In the genomic region with DNA sequence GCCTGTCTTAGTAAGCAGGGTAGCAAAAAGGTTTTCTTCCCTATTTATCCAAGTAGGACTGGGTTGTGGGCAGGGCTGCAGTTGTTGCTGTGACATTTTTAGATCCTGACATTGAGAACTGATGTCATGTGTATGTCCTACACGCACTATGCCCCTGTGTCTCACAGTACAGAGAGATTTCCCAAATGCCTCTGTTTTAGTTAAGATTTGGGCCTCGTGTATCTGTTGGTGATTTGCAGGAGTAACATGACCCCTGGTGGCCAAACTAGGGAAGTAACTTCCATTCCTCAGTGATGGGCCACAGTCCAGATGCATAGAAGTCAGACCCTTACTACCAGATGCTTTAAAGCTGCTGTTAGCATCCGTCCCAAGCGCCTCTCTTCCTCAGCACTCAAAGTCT, we compare ENCODE assay signal across 8 mouse cellular contexts. TPM values are rescaled to one million over a fixed set of nuclear protein-coding genes. Genes with fewer than 3 reads are reported as not detected.
A peak's percentile ranks its signal among the peaks of the same experiment; 100 is the strongest.
DNase-seq lines count a peak whose midpoint lies in the region; ATAC-seq and TF ChIP-seq lines count a peak whose summit lies in the region.

No protein-coding gene starts in this region.

- TF ChIP-seq CTCF in hindbrain, postnatal 0 days (IDR thresholded peaks at IDR 0.05; ENCODE audit: low read depth), result peak; percentile 96

- H3K9me3 ChIP-seq in forebrain, embryonic 11.5 days (ENCODE audit: control insufficient read depth, low read length), result no peaks in the 10 kb centered on the region
- no peaks in the 10 kb centered on the region for H3K9me3 ChIP-seq in hindbrain, postnatal 0 days (ENCODE audit: low read length)
- H3K9me3 ChIP-seq in limb, embryonic 11.5 days (ENCODE audit: control insufficient read depth, low read length), result no peaks in the 10 kb centered on the region

- no peak overlapping the region for H3K4me2 ChIP-seq in forebrain, embryonic 11.5 days (ENCODE audit: low read depth, low read length, severe bottlenecking)
- H3K4me2 ChIP-seq in hindbrain, postnatal 0 days (ENCODE audit: low read depth, low read length), result no peak overlapping the region
- H3K4me2 ChIP-seq in limb, embryonic 11.5 days (ENCODE audit: low read depth, severe bottlenecking), result no peak overlapping the region

- WGBS in forebrain, embryonic 11.5 days, result 12% methylated on average over 4 of the region's 4 CpGs
- WGBS in hindbrain, postnatal 0 days, result 4% methylated on average over 4 of the region's 4 CpGs
- 10% methylated on average over 4 of the region's 4 CpGs for WGBS in limb, embryonic 11.5 days

- 0 out of 2 replicates have a peak overlapping the region, but pooled peaks have one; percentile 13 for H3K9ac ChIP-seq in forebrain, embryonic 11.5 days (ENCODE audit: low read length)
- H3K9ac ChIP-seq in hindbrain, postnatal 0 days (replicated peaks; ENCODE audit: low read length), result no peak overlapping the region
- H3K9ac ChIP-seq in limb, embryonic 11.5 days (ENCODE audit: low read length), result no peak overlapping the region

- no peak overlapping the region for H3K4me3 ChIP-seq in forebrain, embryonic 11.5 days (ENCODE audit: low read depth, low read length)
- no peak overlapping the region for H3K4me3 ChIP-seq in hindbrain, postnatal 0 days (ENCODE audit: low read length)
- no peak overlapping the region for H3K4me3 ChIP-seq in limb, embryonic 11.5 days (ENCODE audit: low read depth, low read length)

- no peak for ATAC-seq in forebrain, embryonic 11.5 days (replicated peaks; ENCODE audit: low FRiP score)
- ATAC-seq in hindbrain, postnatal 0 days, result peak; percentile 8; the same call in 1 of the 2 replicates
- no peak; the same call in 1 of the 2 replicates for ATAC-seq in limb, embryonic 11.5 days (ENCODE audit: insufficient number of reproducible peaks, low FRiP score, low TSS enrichment, low read depth)

- DNase-seq in urinary bladder, postnatal 36 days (ENCODE audit: low spot score in 2 of 2), result peak; percentile 44 to 48
- DNase-seq in urinary bladder, adult 2 months (ENCODE audit: low spot score), result no peak
- peak; percentile 89 for DNase-seq in brain, adult 2 months (ENCODE audit: low read depth, low spot score)
- DNase-seq in forebrain, embryonic 11.5 days (ENCODE audit: low spot score), result peak; percentile 70
- peak; percentile 86 for DNase-seq in hindbrain, postnatal 0 days (ENCODE audit: low spot score)
- DNase-seq in limb, embryonic 11.5 days (ENCODE audit: low spot score), result peak; percentile 80
- DNase-seq in neural tube, embryonic 10.5 days (ENCODE audit: extremely low spot score, low spot score), result peak; percentile 64
- no peak for DNase-seq in c-Kit-positive CD71-positive TER-119-positive erythroid progenitor cells, embryonic 14.5 days (ENCODE audit: low spot score)

- no peak overlapping the region for H3K27ac ChIP-seq in forebrain, embryonic 11.5 days (ENCODE audit: low read depth, low read length)
- H3K27ac ChIP-seq in hindbrain, postnatal 0 days, result peak overlapping the region; percentile 23; the same call in 1 of the 2 replicates
- no peak overlapping the region for H3K27ac ChIP-seq in limb, embryonic 11.5 days (replicated peaks; ENCODE audit: low read depth, low read length)

- H3K4me1 ChIP-seq in forebrain, embryonic 11.5 days (replicated peaks; ENCODE audit: control insufficient read depth, insufficient read depth, low read length), result peaks cover 11% of the 10 kb centered on the region; the same call in 1 of the 2 replicates
- peaks cover 3% of the 10 kb centered on the region; the same call in 1 of the 2 replicates for H3K4me1 ChIP-seq in hindbrain, postnatal 0 days (ENCODE audit: insufficient read depth, low read length)
- peaks cover 5% of the 10 kb centered on the region; the same call in 1 of the 2 replicates for H3K4me1 ChIP-seq in limb, embryonic 11.5 days (ENCODE audit: control insufficient read depth, insufficient read depth, low read length)

- H3K36me3 ChIP-seq in forebrain, embryonic 11.5 days (ENCODE audit: control insufficient read depth, insufficient read depth, low read length), result no peaks in the 10 kb centered on the region
- H3K36me3 ChIP-seq in hindbrain, postnatal 0 days (ENCODE audit: insufficient read depth, low read length), result no peaks in the 10 kb centered on the region
- H3K36me3 ChIP-seq in limb, embryonic 11.5 days (ENCODE audit: control insufficient read depth, insufficient read depth, low read length), result no peaks in the 10 kb centered on the region

- H3K27me3 ChIP-seq in forebrain, embryonic 11.5 days (ENCODE audit: control insufficient read depth, insufficient read depth, low read length), result no peaks in the 10 kb centered on the region
- H3K27me3 ChIP-seq in hindbrain, postnatal 0 days (ENCODE audit: insufficient read depth, low read length), result no peaks in the 10 kb centered on the region
- H3K27me3 ChIP-seq in limb, embryonic 11.5 days (ENCODE audit: control insufficient read depth, insufficient read depth, low read length), result no peaks in the 10 kb centered on the region

RNA-seq across cellular contexts. Expression of gene Chd4, which starts 11.4 kb away (rescaled TPM):
- 43.1 and 78.9 TPM in 2 replicates for polyA plus RNA-seq in urinary bladder, adult 2 months (2012; rRNA removed)
- polyA plus RNA-seq in forebrain, embryonic 11.5 days (2014; fragmentation: Nextera tagmentation; extraction: Ambion mirVana), result 124 and 131 TPM in 2 replicates
- 101 and 106 TPM in 2 replicates for total RNA-seq in hindbrain, postnatal 0 days (2014; rRNA removed)
- 90.2 and 94.7 TPM in 2 replicates for polyA plus RNA-seq in hindbrain, postnatal 0 days (2015; fragmentation: Nextera tagmentation; extraction: Ambion mirVana)
- polyA plus RNA-seq in limb, embryonic 11.5 days (2014; fragmentation: Nextera tagmentation; extraction: Ambion mirVana), result 110 and 117 TPM in 2 replicates

RNA-seq across cellular contexts. Expression of gene Lpar5, which starts 16.7 kb away (rescaled TPM):
- polyA plus RNA-seq in urinary bladder, adult 2 months (2012; rRNA removed), result 2.9 and 4.2 TPM in 2 replicates
- polyA plus RNA-seq in forebrain, embryonic 11.5 days (2014; fragmentation: Nextera tagmentation; extraction: Ambion mirVana), result 0.21 and 0.36 TPM in 2 replicates
- 0.75 and 1.8 TPM in 2 replicates for total RNA-seq in hindbrain, postnatal 0 days (2014; rRNA removed)
- 0.68 and 0.88 TPM in 2 replicates for polyA plus RNA-seq in hindbrain, postnatal 0 days (2015; fragmentation: Nextera tagmentation; extraction: Ambion mirVana)
- polyA plus RNA-seq in limb, embryonic 11.5 days (2014; fragmentation: Nextera tagmentation; extraction: Ambion mirVana), result 0.32 TPM in 1 of 2 replicates, not detected in the other

RNA-seq across cellular contexts. Expression of gene Acrbp, which starts 34.9 kb away (rescaled TPM):
- polyA plus RNA-seq in urinary bladder, adult 2 months (2012; rRNA removed), result 23.5 and 24.7 TPM in 2 replicates
- polyA plus RNA-seq in forebrain, embryonic 11.5 days (2014; fragmentation: Nextera tagmentation; extraction: Ambion mirVana), result 14.6 and 15.8 TPM in 2 replicates
- total RNA-seq in hindbrain, postnatal 0 days (2014; rRNA removed), result 10.5 and 17.3 TPM in 2 replicates
- polyA plus RNA-seq in hindbrain, postnatal 0 days (2015; fragmentation: Nextera tagmentation; extraction: Ambion mirVana), result 12.2 and 17.5 TPM in 2 replicates
- 13.3 and 16.1 TPM in 2 replicates for polyA plus RNA-seq in limb, embryonic 11.5 days (2014; fragmentation: Nextera tagmentation; extraction: Ambion mirVana)

RNA-seq across cellular contexts. Expression of gene Ing4, which starts 44.9 kb away (rescaled TPM):
- 88.6 and 113 TPM in 2 replicates for polyA plus RNA-seq in urinary bladder, adult 2 months (2012; rRNA removed)
- 126 and 135 TPM in 2 replicates for polyA plus RNA-seq in forebrain, embryonic 11.5 days (2014; fragmentation: Nextera tagmentation; extraction: Ambion mirVana)
- 60.7 and 78.3 TPM in 2 replicates for total RNA-seq in hindbrain, postnatal 0 days (2014; rRNA removed)
- polyA plus RNA-seq in hindbrain, postnatal 0 days (2015; fragmentation: Nextera tagmentation; extraction: Ambion mirVana), result 97.6 and 102 TPM in 2 replicates
- polyA plus RNA-seq in limb, embryonic 11.5 days (2014; fragmentation: Nextera tagmentation; extraction: Ambion mirVana), result 128 and 134 TPM in 2 replicates

RNA-seq across cellular contexts. Expression of gene Nop2, which starts 47.3 kb away (rescaled TPM):
- polyA plus RNA-seq in urinary bladder, adult 2 months (2012; rRNA removed), result 23.1 TPM in 2 replicates
- polyA plus RNA-seq in forebrain, embryonic 11.5 days (2014; fragmentation: Nextera tagmentation; extraction: Ambion mirVana), result 65.4 and 70.3 TPM in 2 replicates
- total RNA-seq in hindbrain, postnatal 0 days (2014; rRNA removed), result 33.9 and 34.2 TPM in 2 replicates
- polyA plus RNA-seq in hindbrain, postnatal 0 days (2015; fragmentation: Nextera tagmentation; extraction: Ambion mirVana), result 37.3 and 38.8 TPM in 2 replicates
- 71.4 and 76.3 TPM in 2 replicates for polyA plus RNA-seq in limb, embryonic 11.5 days (2014; fragmentation: Nextera tagmentation; extraction: Ambion mirVana)

Comparison
In these comparisons a context has a peak if more than half of its experiments do, and no peak if none do; other contexts are left out.
1. DNase-seq: peak in urinary bladder, postnatal 36 days (2 of 2), brain, adult 2 months (single experiment), forebrain, embryonic 11.5 days (single experiment), hindbrain, postnatal 0 days (single experiment), limb, embryonic 11.5 days (single experiment) and neural tube, embryonic 10.5 days (single experiment); none in urinary bladder, adult 2 months (single experiment) and c-Kit-positive CD71-positive TER-119-positive erythroid progenitor cells, embryonic 14.5 days (single experiment).